In the genomic region with DNA sequence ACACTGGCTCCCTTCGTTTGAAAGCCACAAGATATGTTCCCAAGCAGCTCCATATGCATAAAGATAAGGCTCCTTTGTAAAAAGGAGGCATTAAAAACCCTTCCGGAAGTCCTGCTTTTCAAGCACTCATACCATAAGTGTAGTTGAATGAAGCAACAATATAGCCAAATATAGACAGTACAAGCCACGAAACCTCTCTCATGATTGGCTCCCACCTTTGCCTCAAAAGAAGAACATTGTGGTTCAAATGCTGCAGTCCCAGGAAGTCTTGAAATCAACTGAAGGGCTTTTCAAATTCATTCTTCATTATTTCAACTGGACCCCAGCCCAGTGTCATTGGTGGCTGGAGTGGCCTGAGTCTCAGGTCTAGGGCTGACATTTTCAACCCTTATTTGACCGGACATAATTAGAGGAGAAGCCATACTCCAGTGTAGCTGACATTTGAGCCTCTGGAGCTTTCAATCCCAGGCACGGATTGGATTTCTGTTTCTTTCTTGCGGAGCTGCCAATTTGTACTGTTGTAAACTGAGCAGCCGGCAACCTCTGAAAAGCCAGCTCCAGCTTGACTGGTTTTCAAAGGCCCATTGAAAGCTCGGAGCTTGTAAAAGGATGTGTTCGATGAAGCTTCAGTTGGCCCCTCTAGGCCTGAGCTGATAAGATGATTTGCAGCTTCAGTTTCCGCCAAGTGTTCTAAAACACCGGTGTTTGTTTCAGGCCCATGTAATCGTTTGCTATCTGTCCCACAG, we compare ENCODE assay signal across 9 mouse cellular contexts.
DNase-seq lines count a peak whose midpoint lies in the region; ATAC-seq and TF ChIP-seq lines count a peak whose summit lies in the region.
"Had no signal": no experiment of that assay in that cellular context is flagged by ENCODE, and none has a peak within 500 bp of the region (broad histone marks: within the 10 kb centered on the region; RNA-seq: fewer than 3 reads in every experiment).

No protein-coding gene starts in this region.

- no peak for TF ChIP-seq CTCF in kidney, adult 2 months (conservative IDR thresholded peaks at IDR 0.05; ENCODE audit: insufficient read depth, insufficient read length, low read depth, low read length)
- TF ChIP-seq CTCF in forebrain, postnatal 0 days (IDR thresholded peaks at IDR 0.05; ENCODE audit: low read depth), result no peak

- 42% methylated on average over 12 of the region's 12 CpGs for WGBS in kidney, adult 2 months
- 39% methylated on average over 12 of the region's 12 CpGs for WGBS in forebrain, postnatal 0 days
- WGBS in lung, embryonic 16.5 days, result 36% methylated on average over 12 of the region's 12 CpGs

- H3K36me3 ChIP-seq in kidney, adult 2 months (ENCODE audit: control insufficient read depth, insufficient read depth, low read length), result no peaks in the 10 kb centered on the region
- no peaks in the 10 kb centered on the region for H3K36me3 ChIP-seq in forebrain, postnatal 0 days (ENCODE audit: insufficient read depth)
- no peaks in the 10 kb centered on the region for H3K36me3 ChIP-seq in lung, embryonic 16.5 days (ENCODE audit: control insufficient read depth, insufficient read depth, low read length)

- no peaks in the 10 kb centered on the region for H3K27me3 ChIP-seq in kidney, adult 2 months (replicated peaks; ENCODE audit: control insufficient read depth, insufficient read depth, low read length)
- H3K27me3 ChIP-seq in forebrain, postnatal 0 days (ENCODE audit: insufficient read depth, low read length), result no peaks in the 10 kb centered on the region
- H3K27me3 ChIP-seq in lung, embryonic 16.5 days (ENCODE audit: control insufficient read depth, insufficient read depth, low read depth, low read length), result no peaks in the 10 kb centered on the region; the same call in 1 of the 2 replicates
- H3K27me3 ChIP-seq: Patski had no signal

- H3K4me3 ChIP-seq in kidney, adult 2 months (ENCODE audit: insufficient read depth, low read depth, low read length), result no peak overlapping the region
- H3K4me3 ChIP-seq in forebrain, postnatal 0 days (ENCODE audit: low read depth, low read length), result no peak overlapping the region
- no peak overlapping the region for H3K4me3 ChIP-seq in lung, embryonic 16.5 days (ENCODE audit: low read length)

- peak overlapping the region; percentile 12; the same call in 1 of the 2 replicates for H3K27ac ChIP-seq in kidney, adult 2 months (ENCODE audit: insufficient read depth, low read depth, low read length)
- no peak overlapping the region for H3K27ac ChIP-seq in forebrain, postnatal 0 days (ENCODE audit: low read depth, low read length)
- H3K27ac ChIP-seq in lung, embryonic 16.5 days (ENCODE audit: low read length), result peak overlapping the region; percentile 71

- H3K9me3 ChIP-seq in forebrain, postnatal 0 days (ENCODE audit: low read length), result no peaks in the 10 kb centered on the region
- H3K9me3 ChIP-seq in lung, embryonic 16.5 days (ENCODE audit: control insufficient read depth, low read length), result no peaks in the 10 kb centered on the region

- no peaks in the 10 kb centered on the region for H3K4me1 ChIP-seq in kidney, adult 2 months (ENCODE audit: control insufficient read depth, insufficient read depth, low read length)
- no peaks in the 10 kb centered on the region for H3K4me1 ChIP-seq in forebrain, postnatal 0 days (ENCODE audit: insufficient read depth)
- no peaks in the 10 kb centered on the region for H3K4me1 ChIP-seq in lung, embryonic 16.5 days (replicated peaks; ENCODE audit: control insufficient read depth, insufficient read depth, low read length)

- peak; percentile 8; the same call in 1 of the 2 replicates for ATAC-seq in forebrain, postnatal 0 days
- peak; percentile 7; the same call in 1 of the 2 replicates for ATAC-seq in lung, embryonic 16.5 days (ENCODE audit: low read depth)
- ATAC-seq: Patski had no signal

- no peak overlapping the region for H3K9ac ChIP-seq in forebrain, postnatal 0 days
- H3K9ac ChIP-seq in lung, embryonic 16.5 days (ENCODE audit: low read length), result no peak overlapping the region

- H3K4me2 ChIP-seq in forebrain, postnatal 0 days (ENCODE audit: low read depth), result no peak overlapping the region
- H3K4me2 ChIP-seq in lung, embryonic 16.5 days (ENCODE audit: low read depth, low read length), result no peak overlapping the region

- TF ChIP-seq POLR2A in kidney, adult 2 months (IDR thresholded peaks at IDR 0.05; ENCODE audit: low read depth, low read length), result no peak

- no peak for DNase-seq in kidney, adult 2 months
- no peak for DNase-seq in kidney, postnatal 14 days
- DNase-seq in adipocyte (ENCODE audit: low spot score), result peak; percentile 4
- DNase-seq in forebrain, postnatal 0 days, result peak; percentile 11
- DNase-seq in adrenal gland, adult 2 months, result no peak
- DNase-seq in cerebellum, adult 18-20 months, result no peak
- no peak for DNase-seq in ovary, postnatal 36 days (ENCODE audit: low spot score)

Comparison
In these comparisons a context has a peak if more than half of its experiments do, and no peak if none do; other contexts are left out.
1. DNase-seq: peak in adipocyte (single experiment) and forebrain, postnatal 0 days (single experiment); none in kidney, adult 2 months (single experiment), kidney, postnatal 14 days (single experiment), adrenal gland, adult 2 months (single experiment), cerebellum, adult 18-20 months (0 of 2) and ovary, postnatal 36 days (single experiment).